Mouse (Mus musculus): ENCODE measurements around the gene Hs3st2. TPM values are rescaled to one million over a fixed set of nuclear protein-coding genes. Genes with fewer than 3 reads are reported as not detected.

Hs3st2 gene
- polyA plus RNA-seq, 1 experiment from 2014 or later = 17.6 TPM

GRCm38 (mm10) chr7:121391984-121392739 is 503 bp downstream of the Hs3st2 start:
- Histone ChIP-seq H3K27ac (no peak overlapping the region), H3K27me3 (ENCODE audit: control insufficient read depth, insufficient read depth, low read length) (peaks cover 52% of the 10 kb centered on the region)
- peak; percentile 52 for ATAC-seq (ENCODE audit: low FRiP score)

GRCm38 (mm10) chr7:121392740-121392993 is 1.0 kb downstream of the Hs3st2 start:
- Histone ChIP-seq H3K36me3 (replicated peaks; ENCODE audit: control insufficient read depth, insufficient read depth) (no peaks in the 10 kb centered on the region), H3K4me1 (replicated peaks; ENCODE audit: control insufficient read depth, insufficient read depth, low read length) (peaks cover 9% of the 10 kb centered on the region), H3K4me2 (replicated peaks) (peak overlapping the region; percentile 76), H3K4me3 (replicated peaks; ENCODE audit: low read length) (peak overlapping the region; percentile 46), H3K9ac (peak overlapping the region; percentile 49), H3K9me3 (ENCODE audit: control insufficient read depth, low read length) (no peaks in the 10 kb centered on the region), H3K27ac (no peak overlapping the region), H3K27me3 (ENCODE audit: control insufficient read depth, insufficient read depth, low read length) (peaks cover 52% of the 10 kb centered on the region)
- 2% methylated on average over 24 of the region's 28 CpGs for WGBS
- ATAC-seq (ENCODE audit: low FRiP score) (peak; percentile 52), DNase-seq (ENCODE audit: low spot score) (no peak)

More at GRCm38 (mm10) chr7:121391984-121392739, 503 bp downstream of the Hs3st2 start:
- Histone ChIP-seq H3K4me1 (replicated peaks; ENCODE audit: control insufficient read depth, insufficient read depth, low read length) (peaks cover 9% of the 10 kb centered on the region), H3K4me2 (replicated peaks) (peak overlapping the region; percentile 76), H3K36me3 (replicated peaks; ENCODE audit: control insufficient read depth, insufficient read depth) (no peaks in the 10 kb centered on the region), H3K9ac (peak overlapping the region; percentile 49), H3K9me3 (ENCODE audit: control insufficient read depth, low read length) (no peaks in the 10 kb centered on the region), H3K4me3 (replicated peaks; ENCODE audit: low read length) (peak overlapping the region; percentile 46)
- DNase-seq (ENCODE audit: low spot score) = peak; percentile 65
- WGBS = 2% methylated on average over 72 of the region's 72 CpGs

- Histone ChIP-seq H3K4me3 (replicated peaks; ENCODE audit: low read length) (peak overlapping the region; percentile 46), H3K9me3 (ENCODE audit: control insufficient read depth, low read length) (no peaks in the 10 kb centered on the region), H3K4me2 (replicated peaks) (peak overlapping the region; percentile 76), H3K9ac (no peak overlapping the region), H3K27ac (no peak overlapping the region), H3K27me3 (ENCODE audit: control insufficient read depth, insufficient read depth, low read length) (peaks cover 52% of the 10 kb centered on the region), H3K4me1 (replicated peaks; ENCODE audit: control insufficient read depth, insufficient read depth, low read length) (peaks cover 9% of the 10 kb centered on the region), H3K36me3 (replicated peaks; ENCODE audit: control insufficient read depth, insufficient read depth) (no peaks in the 10 kb centered on the region)
- 88% methylated on average over 1 of the region's 1 CpGs for WGBS
- DNase-seq (ENCODE audit: low spot score) (no peak), ATAC-seq (ENCODE audit: low FRiP score) (no peak)
These were observed 2.2 kb downstream of the Hs3st2 start for GRCm38 (mm10) chr7:121393884-121394283.

GRCm38 (mm10) chr7:121394875-121395274 is 3.2 kb downstream of the Hs3st2 start:
- no peak overlapping the region for H3K4me3 ChIP-seq (replicated peaks; ENCODE audit: low read length)

GRCm38 (mm10) chr7:121410716-121411506 is 19.3 kb downstream of the Hs3st2 start:
- Histone ChIP-seq H3K27ac (no peak overlapping the region), H3K9me3 (ENCODE audit: control insufficient read depth, low read length) (no peaks in the 10 kb centered on the region), H3K4me3 (replicated peaks; ENCODE audit: low read length) (no peak overlapping the region), H3K36me3 (replicated peaks; ENCODE audit: control insufficient read depth, insufficient read depth) (no peaks in the 10 kb centered on the region), H3K4me1 (replicated peaks; ENCODE audit: control insufficient read depth, insufficient read depth, low read length) (no peaks in the 10 kb centered on the region), H3K4me2 (replicated peaks) (no peak overlapping the region), H3K27me3 (ENCODE audit: control insufficient read depth, insufficient read depth, low read length) (no peaks in the 10 kb centered on the region), H3K9ac (no peak overlapping the region)
- WGBS = 79% methylated on average over 11 of the region's 11 CpGs
- no peak for ATAC-seq (ENCODE audit: low FRiP score)
- no peak for DNase-seq (ENCODE audit: low spot score)

More at GRCm38 (mm10) chr7:121394875-121395274, 3.2 kb downstream of the Hs3st2 start:
- Histone ChIP-seq H3K36me3 (replicated peaks; ENCODE audit: control insufficient read depth, insufficient read depth) (no peaks in the 10 kb centered on the region), H3K27ac (no peak overlapping the region), H3K9me3 (ENCODE audit: control insufficient read depth, low read length) (no peaks in the 10 kb centered on the region), H3K27me3 (ENCODE audit: control insufficient read depth, insufficient read depth, low read length) (peaks cover 50% of the 10 kb centered on the region), H3K4me2 (replicated peaks) (peak overlapping the region; percentile 76), H3K9ac (no peak overlapping the region), H3K4me1 (replicated peaks; ENCODE audit: control insufficient read depth, insufficient read depth, low read length) (peaks cover 9% of the 10 kb centered on the region)
- no peak for ATAC-seq (ENCODE audit: low FRiP score)
- no peak for DNase-seq (ENCODE audit: low spot score)
- WGBS = 80% methylated on average over 2 of the region's 2 CpGs

GRCm38 (mm10) chr7:121411507-121411898 is 19.8 kb downstream of the Hs3st2 start:
- DNase-seq (ENCODE audit: low spot score) = no peak
- Histone ChIP-seq H3K4me3 (replicated peaks; ENCODE audit: low read length) (no peak overlapping the region), H3K27me3 (ENCODE audit: control insufficient read depth, insufficient read depth, low read length) (no peaks in the 10 kb centered on the region), H3K27ac (no peak overlapping the region), H3K4me1 (replicated peaks; ENCODE audit: control insufficient read depth, insufficient read depth, low read length) (no peaks in the 10 kb centered on the region), H3K36me3 (replicated peaks; ENCODE audit: control insufficient read depth, insufficient read depth) (no peaks in the 10 kb centered on the region), H3K9ac (no peak overlapping the region), H3K9me3 (ENCODE audit: control insufficient read depth, low read length) (no peaks in the 10 kb centered on the region), H3K4me2 (replicated peaks) (no peak overlapping the region)
- ATAC-seq (ENCODE audit: low FRiP score) = no peak
- 88% methylated on average over 7 of the region's 7 CpGs for WGBS

- H3K4me2 ChIP-seq (replicated peaks) = no peak overlapping the region
- no peak overlapping the region for H3K4me3 ChIP-seq (replicated peaks; ENCODE audit: low read length)
- H3K9ac ChIP-seq = no peak overlapping the region
- ATAC-seq (ENCODE audit: low FRiP score) (no peak), DNase-seq (ENCODE audit: low spot score) (no peak)
- no peaks in the 10 kb centered on the region for H3K36me3 ChIP-seq (replicated peaks; ENCODE audit: control insufficient read depth, insufficient read depth)
- no peaks in the 10 kb centered on the region for H3K9me3 ChIP-seq (ENCODE audit: control insufficient read depth, low read length)
- H3K27ac ChIP-seq = no peak overlapping the region
- no peaks in the 10 kb centered on the region for H3K4me1 ChIP-seq (replicated peaks; ENCODE audit: control insufficient read depth, insufficient read depth, low read length)
- 76% methylated on average over 6 of the region's 6 CpGs for WGBS
- H3K27me3 ChIP-seq (ENCODE audit: control insufficient read depth, insufficient read depth, low read length) = no peaks in the 10 kb centered on the region
These were observed 45.2 kb downstream of the Hs3st2 start for GRCm38 (mm10) chr7:121436884-121437283.

GRCm38 (mm10) chr7:121441186-121441585 is 49.5 kb downstream of the Hs3st2 start:
- H3K27me3 ChIP-seq (ENCODE audit: control insufficient read depth, insufficient read depth, low read length) = no peaks in the 10 kb centered on the region
- H3K4me2 ChIP-seq (replicated peaks) = no peak overlapping the region
- no peaks in the 10 kb centered on the region for H3K9me3 ChIP-seq (ENCODE audit: control insufficient read depth, low read length)
- no peak overlapping the region for H3K9ac ChIP-seq
- no peaks in the 10 kb centered on the region for H3K36me3 ChIP-seq (replicated peaks; ENCODE audit: control insufficient read depth, insufficient read depth)
- ATAC-seq (ENCODE audit: low FRiP score) = no peak
- no peak for DNase-seq (ENCODE audit: low spot score)
- no peak overlapping the region for H3K27ac ChIP-seq
- WGBS = 80% methylated on average over 5 of the region's 5 CpGs
- no peak overlapping the region for H3K4me3 ChIP-seq (replicated peaks; ENCODE audit: low read length)
- H3K4me1 ChIP-seq (replicated peaks; ENCODE audit: control insufficient read depth, insufficient read depth, low read length) = no peaks in the 10 kb centered on the region

GRCm38 (mm10) chr7:121444336-121444735 is 52.7 kb downstream of the Hs3st2 start:
- Histone ChIP-seq H3K9ac (no peak overlapping the region), H3K27ac (no peak overlapping the region), H3K4me1 (replicated peaks; ENCODE audit: control insufficient read depth, insufficient read depth, low read length) (no peaks in the 10 kb centered on the region), H3K4me2 (replicated peaks) (no peak overlapping the region), H3K4me3 (replicated peaks; ENCODE audit: low read length) (no peak overlapping the region), H3K9me3 (ENCODE audit: control insufficient read depth, low read length) (no peaks in the 10 kb centered on the region), H3K27me3 (ENCODE audit: control insufficient read depth, insufficient read depth, low read length) (no peaks in the 10 kb centered on the region), H3K36me3 (replicated peaks; ENCODE audit: control insufficient read depth, insufficient read depth) (no peaks in the 10 kb centered on the region)
- no peak for DNase-seq (ENCODE audit: low spot score)
- WGBS = 72% methylated on average over 7 of the region's 7 CpGs
- no peak for ATAC-seq (ENCODE audit: low FRiP score)
